Mouse (Mus musculus) MEL (cell line): Measurements from ENCODE around the gene Hnrnpul1. TPM values are rescaled to one million over a fixed set of nuclear protein-coding genes. Genes with fewer than 3 reads are reported as not detected.

ENCODE experiments used
- DNase-seq: peaks from one replicate; pipeline ENCODE4 v3.0.0; 2011; ENCODE audit warnings: low read depth, low spot score
- H3K27ac ChIP-seq: 2 replicates; pipeline ENCODE4 v1.5.1; 2012; ENCODE audit warnings: low read depth, mild to moderate bottlenecking, control low read depth, low read length, moderate library complexity; ENCODE audit not compliant: control insufficient read depth
- H3K27me3 ChIP-seq, 2 experiments: fragments of 150-350 bp in 1 of 2; sonication (generic) in 1 of 2; 2 replicates each; pipeline ENCODE4 v1.6.1; 2012; ENCODE audit warnings: low read length in 2 of 2, mild to moderate bottlenecking in 2 of 2, improper control_type of control experiment in 1 of 2, moderate library complexity in 1 of 2; ENCODE audit not compliant: insufficient read depth in 2 of 2, control insufficient read depth in 1 of 2
- H3K36me3 ChIP-seq, 2 experiments: 2 replicates each; pipeline ENCODE4 v1.6.1; 2012 to 2014; ENCODE audit warnings: low read length in 2 of 2, improper control_type of control experiment in 1 of 2, inconsistent platforms in 1 of 2, mild to moderate bottlenecking in 1 of 2; ENCODE audit not compliant: insufficient read depth in 2 of 2, control insufficient read depth in 1 of 2
- H3K4me1 ChIP-seq, 2 experiments: fragments of 150-350 bp in 1 of 2; sonication (generic) in 1 of 2; 2 replicates each; pipeline ENCODE4 v1.6.1; 2012; ENCODE audit warnings: low read length in 2 of 2, improper control_type of control experiment in 1 of 2, mild to moderate bottlenecking in 1 of 2; ENCODE audit not compliant: insufficient read depth in 2 of 2, control insufficient read depth in 1 of 2
- H3K4me3 ChIP-seq, 2 experiments: fragments of 150-350 bp in 1 of 2; sonication (generic) in 1 of 2; 2 replicates each; pipeline ENCODE4 v1.5.1; 2012; ENCODE audit warnings: low read depth in 2 of 2, low read length in 2 of 2, mild to moderate bottlenecking in 2 of 2, moderate library complexity in 2 of 2, control low read depth in 1 of 2, improper control_type of control experiment in 1 of 2; ENCODE audit not compliant: control insufficient read depth in 1 of 2, insufficient read depth in 1 of 2
- H3K79me2 ChIP-seq: 2 replicates; pipeline ENCODE4 v1.6.1; 2012; ENCODE audit warnings: mild to moderate bottlenecking, low read length, moderate library complexity; ENCODE audit not compliant: control insufficient read depth, poor library complexity, insufficient read depth
- H3K9ac ChIP-seq: 2 replicates; pipeline ENCODE4 v1.6.1; 2012; ENCODE audit warnings: low read depth, mild to moderate bottlenecking, control low read depth, low read length, moderate library complexity; ENCODE audit not compliant: control insufficient read depth, poor library complexity, severe bottlenecking
- H3K9me3 ChIP-seq: fragments of 150-350 bp; sonication (generic); replicated peaks from 2 replicates; pipeline ENCODE4 v1.6.1; 2012; ENCODE audit warnings: mild to moderate bottlenecking, low read length, improper control_type of control experiment, moderate library complexity; ENCODE audit not compliant: insufficient read depth
- CHD1 ChIP-seq: IDR thresholded peaks from 2 replicates; pipeline ENCODE4 v1.6.1; 2012; ENCODE audit warnings: low read depth, mild to moderate bottlenecking, inconsistent platforms, low read length, improper control_type of control experiment
- CHD2 ChIP-seq: IDR thresholded peaks from 2 replicates; pipeline ENCODE4 v1.6.1; 2011; ENCODE audit warnings: low read length, improper control_type of control experiment
- CTCF ChIP-seq, 3 experiments: IDR thresholded peaks in 2 of 3; conservative IDR thresholded peaks in 1 of 3; 2 replicates each; pipeline ENCODE4 v1.5.1; 2011 to 2012; ENCODE audit warnings: low read length in 3 of 3, low read depth in 2 of 3, mild to moderate bottlenecking in 2 of 3, improper control_type of control experiment in 1 of 3, inconsistent platforms in 1 of 3, mixed read lengths in 1 of 3, moderate library complexity in 1 of 3; ENCODE audit not compliant: control insufficient read depth in 1 of 3, insufficient read depth in 1 of 3, poor library complexity in 1 of 3, severe bottlenecking in 1 of 3
- E2F4 ChIP-seq: IDR thresholded peaks from 2 replicates; pipeline ENCODE4 v1.6.1; 2011; ENCODE audit warnings: low read depth, low read length, improper control_type of control experiment, borderline replicate concordance
- EP300 ChIP-seq, 2 experiments: IDR thresholded peaks; 2 replicates each; pipeline ENCODE4 v1.6.1; 2011; ENCODE audit warnings: improper control_type of control experiment in 2 of 2, low read length in 2 of 2, low read depth in 1 of 2, mild to moderate bottlenecking in 1 of 2
- ETS1 ChIP-seq: IDR thresholded peaks from 2 replicates; pipeline ENCODE4 v1.6.1; 2012; ENCODE audit warnings: low read depth, mild to moderate bottlenecking, inconsistent platforms, low read length, improper control_type of control experiment, moderate library complexity
- GABPA ChIP-seq: IDR thresholded peaks from 2 replicates; pipeline ENCODE4 v1.6.1; 2012; ENCODE audit warnings: low read depth, mild to moderate bottlenecking, inconsistent platforms, low read length, improper control_type of control experiment, moderate library complexity
- GATA1 ChIP-seq: IDR thresholded peaks from 2 replicates; pipeline ENCODE4 v1.6.1; 2011; ENCODE audit warnings: low read depth, low read length, improper control_type of control experiment
- HCFC1 ChIP-seq: IDR thresholded peaks from 2 replicates; pipeline ENCODE4 v1.6.1; 2012; ENCODE audit warnings: low read depth, mild to moderate bottlenecking, inconsistent platforms, low read length, improper control_type of control experiment, moderate library complexity
- JUND ChIP-seq: IDR thresholded peaks from 2 replicates; pipeline ENCODE4 v1.6.1; 2011; ENCODE audit warnings: low read depth, mild to moderate bottlenecking, improper control_type of control experiment, low read length
- KAT2A ChIP-seq: conservative IDR thresholded peaks from 2 replicates; pipeline ENCODE4 v1.6.1; 2012; ENCODE audit warnings: low read depth, low read length, improper control_type of control experiment, inconsistent platforms
- MAFK ChIP-seq: IDR thresholded peaks from 2 replicates; pipeline ENCODE4 v1.6.1; 2011; ENCODE audit warnings: low read depth, mild to moderate bottlenecking, low read length, improper control_type of control experiment, borderline replicate concordance
- MAX ChIP-seq: IDR thresholded peaks from 2 replicates; pipeline ENCODE4 v1.6.1; 2011; ENCODE audit warnings: low read length, improper control_type of control experiment
- MAZ ChIP-seq: IDR thresholded peaks from 2 replicates; pipeline ENCODE4 v1.6.1; 2012; ENCODE audit warnings: low read depth, mild to moderate bottlenecking, inconsistent platforms, low read length, improper control_type of control experiment
- MEF2A ChIP-seq: IDR thresholded peaks from 2 replicates; pipeline ENCODE4 v1.6.1; 2014; ENCODE audit warnings: low read depth, mild to moderate bottlenecking, inconsistent platforms, low read length, improper control_type of control experiment; ENCODE audit not compliant: poor library complexity, insufficient replicate concordance, severe bottlenecking; ENCODE audit errors: extremely low read depth
- MXI1 ChIP-seq: IDR thresholded peaks from 2 replicates; pipeline ENCODE4 v1.6.1; 2011; ENCODE audit warnings: mild to moderate bottlenecking, low read depth, low read length, improper control_type of control experiment
- MYB ChIP-seq: IDR thresholded peaks from 2 replicates; pipeline ENCODE4 v1.6.1; 2011; ENCODE audit warnings: mild to moderate bottlenecking, low read depth, low read length, improper control_type of control experiment
- NELFE ChIP-seq: IDR thresholded peaks from 2 replicates; pipeline ENCODE4 v1.6.1; 2011; ENCODE audit warnings: low read depth, low read length, improper control_type of control experiment
- NRF1 ChIP-seq: IDR thresholded peaks from 2 replicates; pipeline ENCODE4 v1.6.1; 2014; ENCODE audit warnings: low read depth, mild to moderate bottlenecking, inconsistent platforms, low read length, improper control_type of control experiment, moderate library complexity; ENCODE audit not compliant: poor library complexity, insufficient read depth, severe bottlenecking
- POLR2A ChIP-seq, 2 experiments: IDR thresholded peaks; 2 replicates each; pipeline ENCODE4 v1.6.1; 2011 to 2012; ENCODE audit warnings: low read length in 2 of 2, mild to moderate bottlenecking in 2 of 2, control low read depth in 1 of 2, improper control_type of control experiment in 1 of 2, low read depth in 1 of 2, moderate library complexity in 1 of 2; ENCODE audit not compliant: control insufficient read depth in 1 of 2, insufficient read depth in 1 of 2, poor library complexity in 1 of 2
- POLR2AphosphoS2 ChIP-seq: IDR thresholded peaks from 2 replicates; pipeline ENCODE4 v1.6.1; 2011; ENCODE audit warnings: low read length, improper control_type of control experiment
- POLR2AphosphoS5 ChIP-seq: IDR thresholded peaks from 2 replicates; pipeline ENCODE4 v1.6.1; 2012; ENCODE audit warnings: low read depth, borderline replicate concordance, mild to moderate bottlenecking, inconsistent platforms, low read length, moderate library complexity, mixed read lengths
- RAD21 ChIP-seq: IDR thresholded peaks from 2 replicates; pipeline ENCODE4 v1.6.1; 2011; ENCODE audit warnings: mild to moderate bottlenecking, low read depth, low read length, improper control_type of control experiment
- RCOR1 ChIP-seq: IDR thresholded peaks from 2 replicates; pipeline ENCODE4 v1.6.1; 2012; ENCODE audit warnings: low read depth, mild to moderate bottlenecking, inconsistent platforms, low read length, improper control_type of control experiment
- SIN3A ChIP-seq: IDR thresholded peaks from 2 replicates; pipeline ENCODE4 v1.6.1; 2012; ENCODE audit warnings: low read length, improper control_type of control experiment, inconsistent platforms
- TAL1 ChIP-seq: IDR thresholded peaks from 2 replicates; pipeline ENCODE4 v1.6.1; 2012; ENCODE audit warnings: mild to moderate bottlenecking, inconsistent platforms, low read length, moderate library complexity, mixed read lengths
- UBTF ChIP-seq: IDR thresholded peaks from 2 replicates; pipeline ENCODE4 v1.6.1; 2012; ENCODE audit warnings: low read depth, mild to moderate bottlenecking, inconsistent platforms, low read length, improper control_type of control experiment, moderate library complexity, borderline replicate concordance; ENCODE audit not compliant: insufficient read depth
- USF1 ChIP-seq: IDR thresholded peaks from 2 replicates; pipeline ENCODE4 v1.6.1; 2014; ENCODE audit warnings: low read depth, mild to moderate bottlenecking, inconsistent platforms, low read length, improper control_type of control experiment, moderate library complexity
- USF2 ChIP-seq, 2 experiments: IDR thresholded peaks; 2 replicates each; pipeline ENCODE4 v1.6.1; 2011 to 2012; ENCODE audit warnings: improper control_type of control experiment in 2 of 2, low read length in 2 of 2, borderline replicate concordance in 1 of 2, inconsistent platforms in 1 of 2, low read depth in 1 of 2, mild to moderate bottlenecking in 1 of 2; ENCODE audit not compliant: insufficient read depth in 1 of 2
- ZMIZ1 ChIP-seq: IDR thresholded peaks from 2 replicates; pipeline ENCODE4 v1.6.1; 2012; ENCODE audit warnings: low read depth, mild to moderate bottlenecking, inconsistent platforms, low read length, improper control_type of control experiment, moderate library complexity
- ZNF384 ChIP-seq: IDR thresholded peaks from 2 replicates; pipeline ENCODE4 v1.6.1; 2012; ENCODE audit warnings: low read depth, mild to moderate bottlenecking, inconsistent platforms, low read length, improper control_type of control experiment
- polyA plus RNA-seq, 2 experiments: library from polyadenylated mRNA; stranded (reverse) in 1 of 2; unstranded in 1 of 2; fragments of >175 nt in 1 of 2; fragments of >200 nt in 1 of 2; gene quantifications; 2 replicates each; pipeline versions ENCODE4 v1.2.1 to v1.2.4; 2012; ENCODE audit warnings: low replicate concordance in 2 of 2, low read depth in 1 of 2; ENCODE audit not compliant: insufficient read length in 2 of 2, insufficient read depth in 1 of 2, missing spikeins in 1 of 2
- total RNA-seq: library from RNA; depleted of rRNA; stranded (reverse); fragments of 300-350 nt; gene quantifications from 2 replicates; pipeline ENCODE4 v1.2.3, GENCODE M21; 2012

Hnrnpul1 gene
- total and polyA plus RNA-seq, 3 experiments = 56.1 to 215 (median 181) TPM

DNA sequence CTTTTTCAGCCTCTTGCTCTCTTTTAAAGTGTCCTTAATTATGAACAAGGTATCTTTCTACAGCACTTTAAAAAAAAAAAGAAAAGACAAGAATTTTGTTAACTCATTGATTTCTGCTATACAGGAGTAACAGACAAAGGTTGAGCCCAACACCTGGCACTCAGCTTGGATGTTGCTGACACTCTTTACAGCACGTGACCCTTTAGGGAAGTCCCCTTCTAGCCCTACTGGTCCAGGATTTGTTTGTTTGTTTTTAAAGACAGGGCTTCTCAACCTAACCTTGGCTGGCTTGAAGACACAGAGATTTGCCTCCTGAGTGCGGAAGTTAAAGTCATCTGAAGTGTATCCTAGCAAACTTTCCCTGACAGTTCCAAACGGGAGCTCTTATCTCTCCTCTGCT, 7.7 kb downstream of the Hnrnpul1 start:
- Histone ChIP-seq H3K9ac (no peak overlapping the region), H3K4me1 (0 out of 4 replicates have a peak, but pooled peaks cover under 1 to 2% of the 10 kb centered on the region in 2 experiments), H3K27ac (no peak overlapping the region), H3K4me3 (no peak overlapping the region), H3K9me3 (no peaks in the 10 kb centered on the region), H3K36me3 (peaks cover 9 to 54% of the 10 kb centered on the region in 2 experiments), H3K27me3 (no peaks in the 10 kb centered on the region), H3K79me2 (peaks cover 17% of the 10 kb centered on the region)
- no peak for DNase-seq
- TF ChIP-seq CHD1 (no peak), ZNF384 (no peak), ZMIZ1 (no peak), EP300 (IDR thresholded peaks at IDR 0.05; ENCODE audit: low read depth in 1 of 2, low read length in 2 of 2) (no peak), CHD2 (no peak), MAX (no peak)

DNA sequence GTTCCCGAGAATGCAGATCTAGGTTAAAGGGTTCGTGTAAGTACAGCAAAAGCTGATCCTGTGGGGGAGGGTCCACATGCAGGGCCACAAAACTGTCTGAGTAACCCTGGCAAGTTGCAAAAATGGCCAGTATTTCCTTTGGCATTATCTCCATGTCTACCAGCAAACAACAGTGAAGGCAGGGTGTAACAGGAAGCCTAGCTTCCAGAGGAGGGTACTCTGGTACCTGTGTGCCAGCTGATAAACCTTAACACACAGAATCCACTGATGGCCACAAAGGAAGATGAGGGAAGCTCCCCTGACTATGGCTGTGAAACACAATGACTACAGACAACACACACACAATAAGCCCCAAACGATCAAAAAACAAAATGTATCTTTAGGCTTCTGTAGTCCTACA, 16.3 kb downstream of the Hnrnpul1 start:
- no peaks in the 10 kb centered on the region for H3K27me3 ChIP-seq
- H3K36me3 ChIP-seq = peaks cover 55 to 56% of the 10 kb centered on the region in 2 experiments
- H3K79me2 ChIP-seq = peaks cover 4% of the 10 kb centered on the region; the same call in 1 of the 2 replicates
- no peaks in the 10 kb centered on the region for H3K9me3 ChIP-seq
- H3K4me3 ChIP-seq = no peak overlapping the region; a peak in 1 of 4 replicates
- H3K9ac ChIP-seq = no peak overlapping the region
- H3K27ac ChIP-seq = peak overlapping the region; percentile 74
- DNase-seq = peak; percentile 79
- peaks cover 27 to 39% of the 10 kb centered on the region in 2 experiments for H3K4me1 ChIP-seq
- no peak for TF ChIP-seq ZMIZ1
- TF ChIP-seq MAFK = 0 out of 2 replicates have a peak, but pooled peaks have one; percentile 29
- TF ChIP-seq TAL1 = peak; percentile 69
- no peak for TF ChIP-seq POLR2AphosphoS5
- peak; percentile 53 for TF ChIP-seq MXI1
- TF ChIP-seq NRF1 = no peak
- no peak for TF ChIP-seq CTCF (IDR thresholded peaks at IDR 0.05 in 2 of 3, conservative IDR thresholded peaks at IDR 0.05 in 1 of 3; ENCODE audit: control insufficient read depth in 1 of 3, insufficient read depth in 1 of 3, low read depth in 2 of 3, low read length in 3 of 3, poor library complexity in 1 of 3, severe bottlenecking in 1 of 3)
- no peak for TF ChIP-seq JUND
- TF ChIP-seq NELFE = no peak
- no peak for TF ChIP-seq HCFC1
- TF ChIP-seq UBTF = no peak
- TF ChIP-seq CHD1 = no peak
- no peak for TF ChIP-seq USF2 (IDR thresholded peaks at IDR 0.05; ENCODE audit: borderline replicate concordance in 1 of 2, insufficient read depth in 1 of 2, low read depth in 1 of 2, low read length in 2 of 2)
- peak; percentile 67; the same call in 1 of the 2 replicates for TF ChIP-seq MYB
- TF ChIP-seq POLR2A (IDR thresholded peaks at IDR 0.05; ENCODE audit: control insufficient read depth in 1 of 2, insufficient read depth in 1 of 2, low read depth in 1 of 2, low read length in 2 of 2, poor library complexity in 1 of 2) = no peak
- peak; percentile 81 for TF ChIP-seq SIN3A
- TF ChIP-seq ZNF384 = no peak
- TF ChIP-seq RAD21 = no peak
- no peak for TF ChIP-seq GABPA
- peak; percentile 81 for TF ChIP-seq GATA1
- no peak for TF ChIP-seq MAZ
- TF ChIP-seq POLR2AphosphoS2 = no peak
- no peak for TF ChIP-seq KAT2A
- TF ChIP-seq RCOR1 = peak; percentile 36; the same call in 1 of the 2 replicates
- TF ChIP-seq ETS1 = peak; percentile 75
- no peak for TF ChIP-seq MAX
- TF ChIP-seq USF1 = no peak
- no peak for TF ChIP-seq E2F4
- TF ChIP-seq MEF2A = no peak
